Mouse (Mus musculus) forebrain, embryonic 14.5 days (tissue): Measurements from ENCODE around the gene Ank2. TPM values are rescaled to one million over a fixed set of nuclear protein-coding genes. Genes with fewer than 3 reads are reported as not detected.

Experiments
- ATAC-seq: fragments of 200-750 bp; cut with Nextera tagmentation; 2 replicates; pipeline ENCODE4 v1.8.0; 2017; ENCODE audit warnings: mild to moderate bottlenecking, moderate library complexity
- DNase-seq: peaks from one replicate; pipeline ENCODE4 v3.0.0-alpha.2; 2015; ENCODE audit warnings: low spot score
- H3K27ac ChIP-seq: fragments of 300-500 bp; sonication (generic); 2 replicates; pipeline ENCODE4 v1.5.1; 2014; ENCODE audit warnings: low read depth, mild to moderate bottlenecking, control low read depth, low read length, moderate library complexity
- H3K27me3 ChIP-seq: fragments of 300-500 bp; sonication (generic); replicated peaks from 2 replicates; pipeline ENCODE4 v1.6.1; 2014; ENCODE audit warnings: low read length, control low read depth, mixed read lengths; ENCODE audit not compliant: control insufficient read depth, insufficient read depth
- H3K36me3 ChIP-seq: fragments of 300-500 bp; sonication (generic); 2 replicates; pipeline ENCODE4 v1.6.1; 2014; ENCODE audit warnings: low read length, control low read depth; ENCODE audit not compliant: control insufficient read depth, insufficient read depth
- H3K4me1 ChIP-seq: fragments of 300-500 bp; sonication (generic); 2 replicates; pipeline ENCODE4 v1.6.1; 2014; ENCODE audit warnings: antibody characterized with exemption, low read length, control low read depth; ENCODE audit not compliant: control insufficient read depth, insufficient read depth
- H3K4me2 ChIP-seq: fragments of 300-500 bp; sonication (generic); 2 replicates; pipeline ENCODE4 v1.6.1; 2014; ENCODE audit warnings: mild to moderate bottlenecking, control low read depth, low read length
- H3K4me3 ChIP-seq: fragments of 300-500 bp; sonication (generic); 2 replicates; pipeline ENCODE4 v1.5.1; 2014; ENCODE audit warnings: low read depth, low read length, control low read depth
- H3K9ac ChIP-seq: fragments of 300-500 bp; sonication (generic); 2 replicates; pipeline ENCODE4 v1.6.1; 2014; ENCODE audit warnings: mild to moderate bottlenecking, low read length, control low read depth, moderate library complexity
- H3K9me3 ChIP-seq: fragments of 300-500 bp; sonication (generic); replicated peaks from 2 replicates; pipeline ENCODE4 v1.6.1; 2016; ENCODE audit warnings: low read length, control low read depth, mixed read lengths; ENCODE audit not compliant: control insufficient read depth
- WGBS: fragments of 180-500 bp; shearing (Covaris S2); extraction: QIAGEN DNeasy Blood & Tissue Kit; methylation state at CpG from one replicate; pipeline ENCODE4 v1.1.7; 2014; 5-methylcytosine and 5-hydroxymethylcytosine counted together
- polyA plus RNA-seq: library from polyadenylated mRNA; unstranded; fragments of >200 nt; fragmentation: Nextera tagmentation; extraction: Ambion mirVana; gene quantifications from 2 replicates; pipeline ENCODE4 v1.2.1, GENCODE M21; 2014

Ank2 gene
- polyA plus RNA-seq, 1 experiment from 2014 or later: 61.8 TPM

DNA sequence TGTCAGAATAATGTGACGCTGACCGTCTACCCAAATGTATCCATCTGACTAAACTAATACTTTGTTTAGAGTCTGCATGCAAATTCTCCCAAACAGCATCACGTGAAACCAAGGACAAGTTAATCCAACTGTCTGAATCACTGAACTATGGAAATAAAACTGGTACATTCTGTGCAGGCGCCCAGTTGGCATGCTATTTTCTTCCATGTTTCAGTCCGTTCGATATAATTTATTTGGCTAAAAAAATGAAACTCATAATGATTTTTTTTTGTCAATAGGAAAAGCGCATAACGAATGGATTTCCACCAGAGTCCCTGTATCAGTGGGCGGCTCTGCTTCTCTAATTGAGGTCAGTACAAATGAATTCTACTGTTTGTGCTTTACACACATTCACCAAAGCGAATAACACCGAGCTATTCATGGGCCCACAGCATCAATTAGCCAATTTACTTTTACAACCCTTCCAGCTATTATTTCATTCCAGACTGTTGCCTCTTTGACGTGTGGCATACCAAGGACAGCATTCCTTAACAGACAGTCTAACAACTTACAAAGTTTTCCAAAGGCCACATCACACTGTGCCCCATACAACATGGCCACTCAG lies 368.9 kb downstream of the Ank2 start:
- H3K4me2 ChIP-seq: no peak overlapping the region
- ATAC-seq (peak; percentile 40; the same call in 1 of the 2 replicates), DNase-seq (no peak)
- no peaks in the 10 kb centered on the region for H3K9me3 ChIP-seq
- no peaks in the 10 kb centered on the region for H3K36me3 ChIP-seq
- H3K9ac ChIP-seq: no peak overlapping the region
- 15% methylated on average over 12 of the region's 12 CpGs for WGBS
- H3K27ac ChIP-seq: no peak overlapping the region
- H3K4me1 ChIP-seq: peaks cover 13% of the 10 kb centered on the region
- H3K27me3 ChIP-seq: no peaks in the 10 kb centered on the region
- H3K4me3 ChIP-seq: no peak overlapping the region

GRCm38 (mm10) chr3:127129750-127130149 lies 369.4 kb downstream of the Ank2 start:
- no peak overlapping the region for H3K27ac ChIP-seq
- WGBS: 31% methylated on average over 1 of the region's 1 CpGs
- DNase-seq (no peak), ATAC-seq (no peak)
- no peak overlapping the region for H3K4me3 ChIP-seq
- H3K36me3 ChIP-seq: no peaks in the 10 kb centered on the region
- no peak overlapping the region for H3K9ac ChIP-seq
- H3K4me1 ChIP-seq: peaks cover 13% of the 10 kb centered on the region
- H3K4me2 ChIP-seq: no peak overlapping the region
- no peaks in the 10 kb centered on the region for H3K27me3 ChIP-seq
- no peaks in the 10 kb centered on the region for H3K9me3 ChIP-seq

DNA sequence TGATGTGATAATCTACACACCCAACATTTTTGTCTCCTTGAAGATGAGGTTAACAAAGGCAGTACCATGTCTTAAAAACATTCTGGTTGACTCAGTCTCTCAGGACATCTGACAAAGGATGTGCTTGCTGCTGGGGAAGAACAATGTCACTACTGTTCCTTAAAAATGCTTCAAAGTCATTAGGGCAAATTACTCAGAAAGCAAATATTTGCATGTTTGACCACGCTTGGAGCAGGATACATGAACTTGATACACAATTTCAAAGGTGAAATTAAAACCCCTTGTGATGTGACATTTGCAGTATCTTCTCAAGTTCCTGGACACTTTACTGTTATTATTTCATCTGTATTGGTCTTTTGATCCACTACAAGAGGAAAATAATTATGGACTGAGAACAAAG lies 371.5 kb downstream of the Ank2 start:
- no peak for ATAC-seq
- 59% methylated on average over 1 of the region's 1 CpGs for whole genome bisulfite sequencing
- DNase-seq: no peak
- Histone ChIP-seq H3K27ac (no peak overlapping the region), H3K27me3 (no peaks in the 10 kb centered on the region), H3K4me1 (peaks cover 16% of the 10 kb centered on the region), H3K9ac (no peak overlapping the region), H3K9me3 (no peaks in the 10 kb centered on the region), H3K4me2 (no peak overlapping the region), H3K36me3 (no peaks in the 10 kb centered on the region), H3K4me3 (no peak overlapping the region)

DNA sequence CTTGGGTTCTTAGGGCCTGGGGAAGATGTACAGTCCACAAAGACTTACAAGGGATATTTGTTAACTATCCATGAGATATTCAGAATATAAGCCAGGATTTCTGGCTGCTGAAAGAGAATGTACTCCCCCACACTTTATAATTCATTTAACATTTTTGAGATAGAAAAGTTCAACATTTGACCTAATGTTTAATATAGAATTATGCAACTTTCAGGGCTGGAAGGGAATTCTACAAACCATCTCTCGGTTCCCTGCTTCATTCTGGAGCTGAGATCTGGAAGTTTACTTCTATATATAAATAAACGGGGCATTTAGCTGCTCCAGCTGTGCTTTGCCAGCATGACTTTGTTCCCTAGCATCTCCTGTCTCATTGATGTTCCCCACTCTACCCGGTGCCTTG lies 372.9 kb downstream of the Ank2 start:
- WGBS: 71% methylated on average over 3 of the region's 3 CpGs
- Histone ChIP-seq H3K4me2 (no peak overlapping the region), H3K27me3 (no peaks in the 10 kb centered on the region), H3K36me3 (no peaks in the 10 kb centered on the region), H3K9ac (no peak overlapping the region), H3K4me1 (peaks cover 16% of the 10 kb centered on the region), H3K4me3 (no peak overlapping the region), H3K9me3 (no peaks in the 10 kb centered on the region), H3K27ac (no peak overlapping the region)
- DNase-seq: no peak
- no peak for ATAC-seq

DNA sequence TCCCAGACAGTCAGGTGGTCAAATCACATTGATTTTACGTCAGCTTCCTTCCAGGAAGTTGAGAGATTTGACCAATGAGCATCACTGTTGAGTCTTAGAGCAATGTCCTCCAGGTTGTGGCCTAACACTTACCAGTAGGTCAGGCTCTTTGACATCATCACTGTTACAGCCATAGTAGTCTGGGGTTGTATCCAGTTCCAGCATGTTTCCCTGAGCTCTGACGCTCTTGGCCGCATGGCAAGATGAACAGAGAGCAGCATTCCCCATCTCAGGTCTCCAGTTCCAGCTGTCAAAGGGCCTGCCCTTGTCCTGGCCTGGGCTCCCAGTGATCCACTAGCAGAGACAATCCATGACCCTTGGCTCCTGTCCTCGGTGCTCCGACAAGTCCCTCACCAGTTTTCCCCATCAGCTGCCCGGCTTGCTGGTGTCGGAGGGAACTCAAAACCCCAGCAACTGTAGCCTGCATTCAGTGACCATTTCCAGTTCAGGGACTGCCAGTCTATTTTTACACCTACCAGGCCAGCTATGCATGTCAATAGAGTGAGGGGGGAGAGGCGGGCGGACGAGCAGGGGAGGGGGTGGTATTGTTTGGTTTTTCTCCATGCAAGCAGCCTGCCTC lies 374.7 kb downstream of the Ank2 start:
- no peaks in the 10 kb centered on the region for H3K27me3 ChIP-seq
- peak; percentile 54; the same call in 1 of the 2 replicates for ATAC-seq
- peaks cover 7% of the 10 kb centered on the region for H3K4me1 ChIP-seq
- H3K9ac ChIP-seq: no peak overlapping the region
- no peaks in the 10 kb centered on the region for H3K36me3 ChIP-seq
- H3K9me3 ChIP-seq: no peaks in the 10 kb centered on the region
- DNase-seq: no peak
- no peak overlapping the region for H3K4me2 ChIP-seq
- no peak overlapping the region for H3K27ac ChIP-seq
- H3K4me3 ChIP-seq: no peak overlapping the region
- 44% methylated on average over 10 of the region's 10 CpGs for WGBS

GRCm38 (mm10) chr3:127123376-127123775 lies 375.8 kb downstream of the Ank2 start:
- 70% methylated on average over 8 of the region's 8 CpGs for WGBS
- no peaks in the 10 kb centered on the region for H3K36me3 ChIP-seq

DNA sequence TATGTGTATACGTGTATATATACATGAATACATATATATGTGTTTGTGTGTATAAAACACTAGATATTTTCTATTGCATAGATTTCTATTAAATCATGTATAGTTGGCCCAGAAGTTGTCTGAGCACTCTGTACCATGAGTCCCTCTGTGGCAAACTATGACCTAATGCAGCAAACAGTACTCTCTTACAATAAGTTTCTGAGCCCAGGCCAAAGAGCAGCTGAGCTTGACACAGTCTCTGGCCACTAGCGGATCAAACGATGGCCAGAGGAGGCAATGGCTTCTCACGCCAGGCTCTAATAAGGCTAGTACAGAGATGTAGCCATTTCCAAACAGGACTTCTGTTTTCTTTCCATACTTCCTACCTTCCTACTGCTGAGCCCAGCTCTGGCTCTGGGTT lies 380.4 kb downstream of the Ank2 start:
- no peak overlapping the region for H3K27ac ChIP-seq
- H3K4me2 ChIP-seq: no peak overlapping the region
- H3K27me3 ChIP-seq: no peaks in the 10 kb centered on the region
- 90% methylated on average over 4 of the region's 4 CpGs for WGBS
- ATAC-seq: no peak
- H3K36me3 ChIP-seq: no peaks in the 10 kb centered on the region
- no peaks in the 10 kb centered on the region for H3K9me3 ChIP-seq
- H3K9ac ChIP-seq: no peak overlapping the region
- H3K4me1 ChIP-seq: no peaks in the 10 kb centered on the region
- H3K4me3 ChIP-seq: no peak overlapping the region
- DNase-seq: no peak

More at GRCm38 (mm10) chr3:127123376-127123775, 375.8 kb downstream of the Ank2 start:
- H3K9me3 ChIP-seq: no peaks in the 10 kb centered on the region
- no peak overlapping the region for H3K9ac ChIP-seq
- no peaks in the 10 kb centered on the region for H3K27me3 ChIP-seq
- ATAC-seq (no peak), DNase-seq (no peak)
- no peak overlapping the region for H3K4me3 ChIP-seq
- no peak overlapping the region for H3K4me2 ChIP-seq
- H3K27ac ChIP-seq: no peak overlapping the region
- peaks cover 7% of the 10 kb centered on the region for H3K4me1 ChIP-seq

DNA sequence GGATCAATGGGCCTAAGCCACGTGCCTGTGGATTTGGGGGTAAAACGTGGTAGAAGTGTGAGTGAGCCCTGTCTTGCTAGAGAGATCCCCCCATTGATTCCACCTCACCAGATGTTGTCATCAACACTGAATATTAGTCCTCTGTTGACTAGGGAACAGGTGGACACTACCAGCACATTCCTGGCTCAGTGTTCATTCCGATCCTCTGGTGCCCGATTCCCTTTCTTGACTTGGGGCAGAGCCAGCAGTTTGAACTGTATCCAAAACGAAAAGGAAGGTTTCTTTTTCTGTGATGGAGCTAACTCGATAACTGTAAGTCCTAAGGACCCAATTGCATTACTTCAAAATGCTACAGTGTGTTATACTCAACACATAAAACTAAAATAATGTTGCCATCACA lies 382.9 kb downstream of the Ank2 start:
- Histone ChIP-seq H3K36me3 (no peaks in the 10 kb centered on the region), H3K4me2 (no peak overlapping the region), H3K4me3 (no peak overlapping the region), H3K9me3 (no peaks in the 10 kb centered on the region), H3K27ac (no peak overlapping the region), H3K27me3 (no peaks in the 10 kb centered on the region), H3K9ac (no peak overlapping the region), H3K4me1 (no peaks in the 10 kb centered on the region)
- no peak for ATAC-seq
- no peak for DNase-seq
- 74% methylated on average over 6 of the region's 6 CpGs for WGBS

DNA sequence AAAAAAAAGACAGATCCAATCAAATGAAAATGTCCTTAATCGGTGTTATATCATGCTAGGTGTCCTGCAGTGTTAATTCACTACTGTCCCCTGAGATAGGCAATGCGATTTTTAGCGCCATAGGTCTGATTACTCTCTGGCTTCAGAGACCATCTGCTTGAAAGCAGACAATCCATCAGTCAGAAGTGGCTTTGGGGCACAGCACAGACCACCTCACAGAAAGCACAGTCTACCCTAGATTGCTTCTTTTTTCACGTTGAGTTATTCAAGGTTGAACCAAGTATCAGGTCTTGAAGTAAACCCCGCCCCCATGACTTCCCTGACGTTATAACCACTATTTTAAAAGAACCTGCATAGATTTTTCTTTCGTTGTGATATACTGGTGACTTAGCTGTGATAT lies 385.9 kb downstream of the Ank2 start:
- Histone ChIP-seq H3K27me3 (no peaks in the 10 kb centered on the region), H3K9ac (no peak overlapping the region), H3K4me1 (no peaks in the 10 kb centered on the region; the same call in 1 of the 2 replicates), H3K27ac (no peak overlapping the region), H3K4me3 (no peak overlapping the region), H3K4me2 (no peak overlapping the region), H3K36me3 (no peaks in the 10 kb centered on the region), H3K9me3 (no peaks in the 10 kb centered on the region)
- WGBS: 84% methylated on average over 7 of the region's 7 CpGs
- no peak for DNase-seq
- no peak for ATAC-seq
